Mouse (Mus musculus) liver, postnatal 0 days (tissue): ENCODE data around the gene Sinhcaf. TPM values are rescaled to one million over a fixed set of nuclear protein-coding genes. Genes with fewer than 3 reads are reported as not detected.

Experiments used
- ATAC-seq: fragments of 200-750 bp; cut with Nextera tagmentation; 2 replicates; pipeline ENCODE4 v1.8.0; 2017; ENCODE audit warnings: mild to moderate bottlenecking, moderate library complexity
- DNase-seq: peaks from one replicate; pipeline ENCODE4 v3.0.0-alpha.2; 2016
- H3K27ac ChIP-seq: fragments of 300-500 bp; sonication (generic); 2 replicates; pipeline ENCODE4 v1.5.1; 2014; ENCODE audit warnings: antibody characterized with exemption, moderate library complexity, mild to moderate bottlenecking, low read depth
- H3K27me3 ChIP-seq: fragments of 300-500 bp; sonication (generic); 2 replicates; pipeline ENCODE4 v1.6.1; 2014; ENCODE audit warnings: low read length, control low read depth, mixed read lengths; ENCODE audit not compliant: insufficient read depth
- H3K36me3 ChIP-seq: fragments of 300-500 bp; sonication (generic); replicated peaks from 2 replicates; pipeline ENCODE4 v1.6.1; 2014; ENCODE audit warnings: mild to moderate bottlenecking, control low read depth, low read length, moderate library complexity, mixed read lengths; ENCODE audit not compliant: insufficient read depth
- H3K4me1 ChIP-seq: fragments of 300-500 bp; sonication (generic); 2 replicates; pipeline ENCODE4 v1.6.1; 2014; ENCODE audit warnings: antibody characterized with exemption, mild to moderate bottlenecking, control low read depth; ENCODE audit not compliant: insufficient read depth
- H3K4me2 ChIP-seq: fragments of 300-500 bp; sonication (generic); 2 replicates; pipeline ENCODE4 v1.6.1; 2014; ENCODE audit warnings: low read depth, mild to moderate bottlenecking, low read length, moderate library complexity, mixed read lengths
- H3K4me3 ChIP-seq: fragments of 300-500 bp; sonication (generic); 2 replicates; pipeline ENCODE4 v1.5.1; 2014; ENCODE audit warnings: low read depth, low read length
- H3K9ac ChIP-seq: fragments of 300-500 bp; sonication (generic); replicated peaks from 2 replicates; pipeline ENCODE4 v1.6.1; 2014; ENCODE audit warnings: mild to moderate bottlenecking, moderate library complexity
- H3K9me3 ChIP-seq: fragments of 300-500 bp; sonication (generic); 2 replicates; pipeline ENCODE4 v1.6.1; 2016; ENCODE audit warnings: mild to moderate bottlenecking, control low read depth, low read length, mixed read lengths
- CTCF ChIP-seq: sonication (generic); IDR thresholded peaks from 2 replicates; pipeline ENCODE4 v1.5.1; 2016; ENCODE audit warnings: antibody characterized with exemption, low read depth
- EP300 ChIP-seq: IDR thresholded peaks from 2 replicates; pipeline ENCODE4 v1.6.1; 2016; ENCODE audit warnings: antibody characterized with exemption, low read depth, mild to moderate bottlenecking
- WGBS: fragments of 180-500 bp; shearing (Covaris S2); extraction: QIAGEN DNeasy Blood & Tissue Kit; methylation state at CpG from one replicate; pipeline ENCODE4 v1.1.7; 2014; ENCODE audit not compliant: insufficient replicate concordance; 5-methylcytosine and 5-hydroxymethylcytosine counted together
- polyA plus RNA-seq: library from polyadenylated mRNA; unstranded; fragments of >200 nt; fragmentation: Nextera tagmentation; extraction: Ambion mirVana; gene quantifications from 2 replicates; pipeline ENCODE4 v1.2.1, GENCODE M21; 2015

Gene Sinhcaf
- polyA plus RNA-seq, 1 experiment from 2014 or later = 9.4 TPM

GRCm38 (mm10) chr6:148945509-148946408 is 508 bp downstream of the Sinhcaf start:
- ATAC-seq = peak; percentile 3
- Histone ChIP-seq H3K4me2 (peak overlapping the region; percentile 100), H3K4me3 (peak overlapping the region; percentile 96), H3K36me3 (no peaks in the 10 kb centered on the region), H3K27me3 (no peaks in the 10 kb centered on the region), H3K27ac (peak overlapping the region; percentile 90), H3K9me3 (no peaks in the 10 kb centered on the region), H3K4me1 (peaks cover 13% of the 10 kb centered on the region), H3K9ac (peak overlapping the region; percentile 90)
- under 1% methylated on average over 73 of the region's 75 CpGs for WGBS
- peak; percentile 57 for DNase-seq
- TF ChIP-seq EP300 = no peak
- TF ChIP-seq CTCF = no peak

GRCm38 (mm10) chr6:148944767-148945508 is 1.3 kb downstream of the Sinhcaf start:
- Histone ChIP-seq H3K9ac (peak overlapping the region; percentile 90), H3K4me2 (peak overlapping the region; percentile 100), H3K9me3 (no peaks in the 10 kb centered on the region), H3K27ac (peak overlapping the region; percentile 90), H3K27me3 (no peaks in the 10 kb centered on the region), H3K4me3 (peak overlapping the region; percentile 96), H3K4me1 (peaks cover 13% of the 10 kb centered on the region), H3K36me3 (no peaks in the 10 kb centered on the region)
- 2% methylated on average over 87 of the region's 92 CpGs for whole genome bisulfite sequencing
- DNase-seq = peak; percentile 81
- no peak for TF ChIP-seq CTCF
- no peak for TF ChIP-seq EP300
- peak; percentile 79 for ATAC-seq

GRCm38 (mm10) chr6:148944344-148944766 is 1.9 kb downstream of the Sinhcaf start:
- H3K36me3 ChIP-seq = no peaks in the 10 kb centered on the region
- H3K4me3 ChIP-seq = peak overlapping the region; percentile 96
- DNase-seq (no peak), ATAC-seq (peak; percentile 6)
- H3K4me2 ChIP-seq = peak overlapping the region; percentile 100
- WGBS = 4% methylated on average over 28 of the region's 30 CpGs
- TF ChIP-seq CTCF (no peak), EP300 (no peak)
- H3K4me1 ChIP-seq = peaks cover 13% of the 10 kb centered on the region
- H3K27ac ChIP-seq = peak overlapping the region; percentile 90
- no peaks in the 10 kb centered on the region for H3K27me3 ChIP-seq
- H3K9me3 ChIP-seq = no peaks in the 10 kb centered on the region
- H3K9ac ChIP-seq = peak overlapping the region; percentile 90

- H3K4me1 ChIP-seq = peaks cover 13% of the 10 kb centered on the region
- 35% methylated on average over 3 of the region's 3 CpGs for WGBS
- TF ChIP-seq EP300 = no peak
- no peak for TF ChIP-seq CTCF
- peak overlapping the region; percentile 96; the same call in 1 of the 2 replicates for H3K4me3 ChIP-seq
- no peak for DNase-seq
- H3K4me2 ChIP-seq = peak overlapping the region; percentile 100
- H3K27ac ChIP-seq = no peak overlapping the region
- no peak for ATAC-seq
- H3K9ac ChIP-seq = no peak overlapping the region; the same call in 1 of the 2 replicates
- no peaks in the 10 kb centered on the region for H3K9me3 ChIP-seq
- H3K27me3 ChIP-seq = no peaks in the 10 kb centered on the region
- H3K36me3 ChIP-seq = no peaks in the 10 kb centered on the region
Measured at GRCm38 (mm10) chr6:148943695-148944094, 2.6 kb downstream of the Sinhcaf start.

GRCm38 (mm10) chr6:148942406-148942805 is 3.9 kb downstream of the Sinhcaf start:
- 72% methylated on average over 4 of the region's 4 CpGs for WGBS
- H3K4me1 ChIP-seq = peaks cover 13% of the 10 kb centered on the region
- ATAC-seq = no peak

GRCm38 (mm10) chr6:148941880-148942279 is 4.4 kb downstream of the Sinhcaf start:
- DNase-seq = no peak
- ATAC-seq = no peak
- Histone ChIP-seq H3K27me3 (no peaks in the 10 kb centered on the region), H3K4me1 (peaks cover 8% of the 10 kb centered on the region), H3K9me3 (no peaks in the 10 kb centered on the region), H3K27ac (no peak overlapping the region), H3K36me3 (no peaks in the 10 kb centered on the region), H3K4me2 (no peak overlapping the region), H3K4me3 (no peak overlapping the region), H3K9ac (no peak overlapping the region)
- TF ChIP-seq EP300 (no peak), CTCF (no peak)
- WGBS = 69% methylated on average over 5 of the region's 5 CpGs

More at GRCm38 (mm10) chr6:148942406-148942805, 3.9 kb downstream of the Sinhcaf start:
- Histone ChIP-seq H3K4me3 (no peak overlapping the region), H3K4me2 (no peak overlapping the region), H3K27me3 (no peaks in the 10 kb centered on the region), H3K9me3 (no peaks in the 10 kb centered on the region), H3K27ac (no peak overlapping the region), H3K36me3 (no peaks in the 10 kb centered on the region), H3K9ac (no peak overlapping the region)
- no peak for DNase-seq
- TF ChIP-seq CTCF (0 out of 2 replicates have a peak, but pooled peaks have one; percentile 16), EP300 (no peak)
